Mouse (Mus musculus): ENCODE data around the gene Gtf3c6. TPM values are rescaled to one million over a fixed set of nuclear protein-coding genes. Genes with fewer than 3 reads are reported as not detected.

The Gtf3c6 gene
- polyA plus RNA-seq, 1 experiment = 2.4 TPM

DNA sequence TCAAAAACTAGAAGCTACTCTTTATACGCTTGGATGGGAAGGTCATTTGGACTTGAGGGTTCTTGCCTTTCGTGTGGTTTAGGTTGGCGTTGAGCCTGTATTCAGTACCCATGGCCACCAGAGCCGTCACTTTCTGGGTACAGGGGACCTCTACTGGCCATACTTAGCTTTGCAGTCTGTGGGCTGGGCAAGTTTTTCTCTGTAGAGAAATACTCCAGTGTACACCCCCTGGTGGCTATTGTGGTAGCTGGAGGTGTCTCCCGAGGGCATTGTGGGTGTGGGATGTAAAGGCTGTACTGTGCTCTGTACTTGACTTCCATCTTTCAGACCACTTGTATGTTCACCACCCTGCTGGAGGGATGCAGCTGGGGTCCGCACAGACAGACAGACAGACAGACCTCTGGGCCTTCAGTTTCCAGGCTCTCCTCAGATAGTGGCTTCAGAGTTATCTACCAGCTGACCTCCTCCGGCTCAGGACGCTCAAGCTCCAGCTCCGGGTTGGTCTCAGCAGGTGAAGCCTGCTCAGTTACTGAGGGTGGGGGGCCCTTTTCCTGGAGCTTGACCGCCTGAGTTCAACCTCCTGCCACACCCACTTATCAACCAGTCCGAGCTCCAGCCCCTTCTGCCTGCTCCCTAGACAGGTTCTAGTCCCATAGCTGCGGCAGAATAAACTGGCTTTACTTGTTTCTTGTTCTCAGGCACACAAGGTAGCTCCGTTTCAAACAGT is 45.3 kb downstream of the Gtf3c6 start:
- Histone ChIP-seq H3K4me3 (ENCODE audit: low read depth, low read length) (no peak overlapping the region), H3K36me3 (ENCODE audit: control insufficient read depth, insufficient read depth, low read length) (no peaks in the 10 kb centered on the region), H3K27me3 (ENCODE audit: control insufficient read depth, insufficient read depth, low read length) (no peaks in the 10 kb centered on the region), H3K27ac (ENCODE audit: insufficient read depth, low read depth, low read length) (no peak overlapping the region), H3K4me1 (ENCODE audit: control insufficient read depth, insufficient read depth, insufficient read length, low read length) (no peaks in the 10 kb centered on the region)
- 23% methylated on average over 13 of the region's 13 CpGs for WGBS
- TF ChIP-seq POLR2A (IDR thresholded peaks at IDR 0.05; ENCODE audit: low read depth, low read length) (no peak), CTCF (IDR thresholded peaks at IDR 0.05; ENCODE audit: extremely low read depth, insufficient read length, insufficient replicate concordance, low read depth, low read length) (peak; percentile 98; the same call in 1 of the 2 replicates)

Other genes with a start within 250 kb of the Gtf3c6 start
- 0.05 TPM in 1 of 2 replicates, not detected in the other for gene Mfsd4b1, start 232.8 kb downstream of the Gtf3c6 start, polyA plus RNA-seq (2012; rRNA removed)
- 35.1 and 114 TPM in 2 replicates for gene Slc16a10, start 115.8 kb downstream of the Gtf3c6 start, polyA plus RNA-seq (2012; rRNA removed)
- 1.1 and 1.3 TPM in 2 replicates for gene Rpf2, start 11.1 kb downstream of the Gtf3c6 start, polyA plus RNA-seq (2012; rRNA removed)
- 0.95 and 1.7 TPM in 2 replicates for gene Amd1, start 44.1 kb upstream of the Gtf3c6 start, polyA plus RNA-seq (2012; rRNA removed)
- 1.4 and 2.8 TPM in 2 replicates for gene Cdk19, start 81.5 kb upstream of the Gtf3c6 start, polyA plus RNA-seq (2012; rRNA removed)